Mouse (Mus musculus): ENCODE measurements around the gene Abr.

Gene Abr

DNA sequence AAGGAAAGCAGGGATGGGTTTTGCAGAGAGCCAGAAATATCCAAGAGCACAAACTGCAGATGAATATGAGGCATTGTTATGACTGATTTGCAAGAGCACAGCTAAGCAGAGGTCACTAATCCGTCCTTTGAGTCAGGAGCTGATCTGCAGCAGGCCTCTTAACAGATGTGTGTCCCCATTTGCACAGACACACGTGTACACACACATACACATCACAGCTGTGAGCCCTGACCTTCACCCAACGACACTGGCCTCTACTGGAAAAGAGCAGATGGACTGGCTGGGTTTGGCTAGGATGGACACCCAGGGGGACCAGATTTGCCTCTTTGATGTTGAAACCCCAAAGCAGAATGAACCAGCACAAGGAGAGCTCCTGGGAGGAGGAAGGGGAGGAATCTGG is 52.7 kb downstream of the Abr start:
- DNase-seq (ENCODE audit: low spot score in 2 of 2): no peak

DNA sequence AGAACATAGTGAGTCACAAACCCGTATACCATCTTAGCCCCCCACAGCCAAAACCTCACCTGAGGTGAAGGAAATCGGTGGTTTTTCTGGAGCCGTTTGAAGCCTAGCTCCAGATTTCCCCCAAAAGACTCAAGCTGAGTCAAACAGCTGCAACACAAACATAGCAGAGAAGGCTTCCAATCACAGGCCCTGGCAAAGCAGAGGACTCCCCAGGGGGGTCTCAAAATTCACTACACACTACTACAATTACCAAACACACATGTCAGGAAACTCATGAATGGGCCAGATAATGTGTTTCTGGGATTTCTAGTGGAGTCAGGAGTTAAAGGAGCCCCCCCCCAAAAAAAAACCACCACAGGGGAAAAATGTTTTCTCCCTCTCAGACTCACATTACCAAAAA is 56.0 kb downstream of the Abr start:
- no peak for DNase-seq (ENCODE audit: low spot score in 2 of 2)

DNA sequence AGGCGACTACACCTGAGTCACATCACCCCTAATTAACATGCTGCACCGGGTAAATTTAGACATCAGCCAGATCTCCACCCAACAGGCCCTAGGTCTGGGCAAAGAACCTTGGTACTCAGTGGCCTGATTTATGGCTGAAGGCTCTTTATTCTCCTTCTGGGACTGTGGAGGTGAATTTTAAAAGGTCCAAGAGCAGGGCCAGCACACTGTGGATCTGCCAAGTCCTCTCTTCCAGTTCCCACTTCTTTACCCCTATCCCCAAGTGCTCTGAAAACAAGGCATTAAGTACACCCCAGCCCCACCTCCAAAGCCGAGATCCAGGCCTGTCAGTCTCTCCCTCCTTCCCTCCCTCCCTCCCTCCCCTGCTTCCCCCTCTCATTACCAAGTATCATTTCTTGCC is 59.5 kb downstream of the Abr start:
- DNase-seq (ENCODE audit: low spot score in 2 of 2): no peak

DNA sequence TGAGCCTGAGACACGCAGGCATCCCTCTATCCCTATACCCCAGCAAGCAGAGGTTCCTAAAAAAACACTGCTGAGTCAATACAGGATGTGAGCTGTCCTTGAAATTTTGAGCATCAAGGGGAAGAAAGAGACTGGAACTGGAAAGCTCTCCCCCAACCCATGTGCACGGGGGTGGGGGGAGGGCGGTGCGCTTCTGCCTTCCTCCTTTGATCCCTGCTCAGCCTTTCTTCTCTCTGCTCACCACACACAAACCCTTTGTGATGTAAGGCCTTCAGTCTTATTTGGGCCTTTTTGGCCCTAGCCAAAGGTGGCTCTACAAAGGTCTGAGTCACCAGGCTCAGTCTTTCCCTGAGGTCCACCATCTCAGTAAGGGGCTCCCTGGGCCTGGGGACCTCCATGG is 59.9 kb downstream of the Abr start:
- DNase-seq (ENCODE audit: low spot score in 2 of 2): no peak

DNA sequence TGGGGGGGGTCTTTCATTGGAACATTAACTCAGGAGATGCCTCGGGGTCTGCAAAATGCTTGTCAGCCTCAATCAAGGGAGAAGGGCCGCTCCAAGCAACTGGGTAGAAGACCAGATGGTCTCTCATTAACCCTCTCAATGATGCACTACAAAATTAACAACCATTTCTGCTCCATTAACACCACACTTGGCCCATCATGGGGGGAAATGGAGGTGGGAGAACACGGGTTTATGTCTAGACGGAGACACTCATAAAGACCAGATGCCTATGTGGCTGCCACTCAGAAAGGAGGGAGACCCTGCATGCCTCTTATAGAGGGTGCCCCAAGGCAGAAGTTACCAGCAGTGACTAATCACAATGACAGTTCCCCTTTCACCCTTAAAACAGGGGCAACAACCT is 64.3 kb downstream of the Abr start:
- DNase-seq (ENCODE audit: low spot score in 2 of 2): no peak

DNA sequence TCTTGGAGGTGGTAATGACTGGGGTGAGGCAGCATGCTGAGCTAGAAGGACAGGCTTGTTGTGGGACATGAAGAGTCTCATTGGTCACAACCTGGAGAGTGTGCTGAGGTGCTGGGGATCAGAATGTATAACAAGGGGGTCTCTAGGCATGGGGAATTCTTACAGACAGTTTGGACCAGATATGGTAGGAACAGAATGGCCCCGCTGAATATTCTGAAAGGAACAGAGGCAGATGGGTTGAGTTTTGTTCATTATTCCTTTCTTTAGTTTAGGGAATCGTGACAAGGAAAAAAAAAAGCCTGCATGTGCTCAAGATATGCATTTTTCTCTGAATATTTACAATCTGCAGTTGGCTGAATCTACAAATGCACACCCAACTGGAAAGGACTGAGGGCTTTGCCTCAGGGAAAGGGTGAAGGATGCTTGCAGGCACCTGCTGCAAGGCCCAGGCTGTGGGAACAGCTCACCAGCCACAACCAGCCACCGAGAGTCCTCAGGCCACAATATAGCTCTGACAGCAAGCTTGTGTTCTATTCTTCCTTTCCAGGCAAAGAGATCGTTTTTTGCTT is 73.9 kb downstream of the Abr start:
- no peak for DNase-seq (ENCODE audit: low spot score in 2 of 2)

DNA sequence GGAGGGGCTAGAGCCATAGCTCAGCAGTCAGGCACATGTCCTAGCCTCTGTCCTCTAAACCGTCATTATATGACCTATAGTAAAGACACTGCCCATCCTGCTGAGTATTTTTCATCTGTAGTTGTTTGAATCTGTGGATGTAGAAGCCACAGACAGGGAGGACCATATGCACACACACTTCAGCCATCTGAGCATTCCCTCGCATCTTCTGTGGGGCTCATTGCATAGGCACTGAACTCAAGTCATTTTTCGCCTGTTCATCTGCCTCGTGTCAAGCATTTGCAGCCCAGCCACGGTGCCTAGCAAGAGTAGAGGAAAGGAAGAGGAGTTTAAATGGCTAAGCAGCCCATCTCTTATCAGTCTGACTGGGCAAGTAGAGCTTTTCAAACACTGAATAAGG is 74.7 kb downstream of the Abr start:
- no peak for DNase-seq (ENCODE audit: low spot score in 2 of 2)

DNA sequence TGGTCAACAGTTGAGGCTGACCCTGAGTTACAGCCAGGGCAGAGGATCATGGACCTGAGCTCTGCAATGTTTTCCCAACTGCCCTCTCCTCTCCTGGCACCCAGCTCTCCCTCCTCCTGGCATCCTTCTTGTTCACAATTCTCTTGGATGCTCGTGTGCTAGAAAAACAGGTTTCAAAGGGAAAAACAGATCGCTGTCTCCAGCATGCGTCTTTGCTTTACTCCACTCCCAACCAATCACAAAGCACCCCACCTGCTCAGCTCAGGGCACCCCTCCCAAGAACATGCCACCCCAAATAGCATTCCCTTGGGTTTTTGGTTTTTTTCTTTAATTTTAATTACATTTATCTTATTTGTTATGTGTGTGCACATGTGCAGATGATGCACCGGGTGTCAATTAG is 75.7 kb downstream of the Abr start:
- no peak for DNase-seq (ENCODE audit: low spot score in 2 of 2)

DNA sequence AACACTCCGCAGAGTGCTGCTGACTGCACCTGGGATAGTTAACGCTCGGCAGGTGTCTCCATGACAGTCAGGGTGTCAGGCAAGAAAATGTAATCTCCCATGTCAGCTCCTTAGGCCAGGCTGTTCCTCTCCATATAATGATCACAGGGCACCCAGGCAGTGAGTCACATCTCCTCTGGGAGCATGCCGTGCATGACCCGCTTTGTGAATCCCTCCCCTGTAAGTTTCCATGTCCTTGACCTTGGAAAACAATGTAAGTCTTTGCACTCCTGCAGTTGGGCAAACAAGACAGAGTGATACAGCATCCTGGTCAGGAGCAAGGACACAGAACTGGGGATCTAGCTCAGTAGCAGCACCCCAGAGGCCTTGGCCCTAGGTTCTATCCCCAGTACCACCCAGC is 78.8 kb downstream of the Abr start:
- no peak for DNase-seq (ENCODE audit: low spot score in 2 of 2)

DNA sequence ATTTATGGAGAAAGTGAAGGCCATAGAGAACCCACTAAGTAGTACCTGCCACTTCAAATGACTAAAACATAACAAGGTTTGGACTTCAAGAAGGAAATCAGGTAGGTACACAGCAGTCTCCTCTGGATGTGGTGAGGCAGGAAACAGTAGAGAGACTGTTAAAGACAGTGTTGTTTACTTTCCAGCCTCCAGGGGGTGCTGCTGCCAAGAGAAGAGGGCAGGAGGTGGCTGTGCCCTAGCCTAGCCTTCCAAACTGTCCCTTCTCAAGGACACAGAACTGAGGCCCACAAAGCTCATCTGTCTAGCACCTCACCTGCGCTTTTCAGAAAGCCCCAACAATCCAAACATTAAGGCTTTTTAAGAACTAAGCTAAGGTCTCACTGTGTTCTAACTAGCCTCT is 81.1 kb downstream of the Abr start:
- DNase-seq (ENCODE audit: low spot score in 2 of 2): peak; percentile 31 to 77

DNA sequence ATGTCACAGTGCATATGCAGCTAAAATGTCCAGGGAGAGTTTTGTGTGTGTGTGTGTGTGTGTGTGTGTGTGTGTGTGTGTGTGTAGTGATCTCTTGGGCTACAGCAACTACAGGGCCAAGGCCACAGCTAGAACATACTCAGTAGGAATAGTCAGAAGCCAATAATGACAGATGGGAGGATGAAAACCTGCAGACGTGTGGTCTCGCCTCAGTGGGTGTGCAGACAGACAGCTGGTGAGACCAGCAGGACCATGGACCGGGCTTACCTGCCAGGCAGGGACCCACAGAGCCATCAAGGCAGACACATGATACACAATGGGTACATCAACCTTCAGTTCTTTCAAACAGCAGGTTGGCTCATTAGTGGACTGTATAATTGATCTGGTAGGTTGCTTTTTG is 84.7 kb downstream of the Abr start:
- no peak for DNase-seq (ENCODE audit: low spot score in 2 of 2)

DNA sequence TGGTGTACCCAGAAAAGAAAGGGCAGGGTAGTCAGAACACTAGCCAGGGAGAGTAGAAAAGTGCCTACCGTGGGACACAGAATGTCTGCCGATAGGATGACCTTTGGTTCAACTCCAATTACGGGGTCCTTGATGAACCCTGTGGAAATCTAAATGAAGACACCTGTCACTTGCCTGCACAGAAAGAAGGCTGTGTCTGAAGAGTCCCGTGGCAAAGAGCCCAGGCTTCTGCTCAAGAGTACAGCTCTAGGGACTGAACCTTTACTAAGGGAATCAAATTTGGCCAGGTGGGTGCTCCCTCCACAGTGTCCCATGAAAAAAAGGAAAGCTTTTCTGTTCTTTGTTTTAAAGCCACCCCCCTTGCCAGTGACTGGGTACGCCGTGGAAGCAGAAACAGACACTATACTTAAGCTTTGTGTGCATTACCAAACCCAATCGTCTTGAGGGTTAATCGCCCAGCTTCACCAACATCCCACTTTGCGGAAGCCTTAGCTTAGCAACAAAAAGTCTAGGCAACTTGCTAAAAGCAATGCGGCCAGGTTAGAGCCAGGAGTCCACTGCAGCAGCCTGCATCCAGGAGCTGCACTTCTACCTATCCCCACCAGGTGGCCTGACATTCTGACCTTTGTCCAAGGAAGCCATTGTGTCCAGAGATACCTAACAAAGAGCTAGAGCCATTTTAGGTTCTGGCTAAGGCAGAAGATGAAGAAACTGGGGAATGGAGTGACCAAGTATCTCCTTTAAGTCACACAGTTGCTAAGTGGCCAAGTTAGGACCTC is 85.3 kb downstream of the Abr start:
- no peak for DNase-seq (ENCODE audit: low spot score in 2 of 2)

DNA sequence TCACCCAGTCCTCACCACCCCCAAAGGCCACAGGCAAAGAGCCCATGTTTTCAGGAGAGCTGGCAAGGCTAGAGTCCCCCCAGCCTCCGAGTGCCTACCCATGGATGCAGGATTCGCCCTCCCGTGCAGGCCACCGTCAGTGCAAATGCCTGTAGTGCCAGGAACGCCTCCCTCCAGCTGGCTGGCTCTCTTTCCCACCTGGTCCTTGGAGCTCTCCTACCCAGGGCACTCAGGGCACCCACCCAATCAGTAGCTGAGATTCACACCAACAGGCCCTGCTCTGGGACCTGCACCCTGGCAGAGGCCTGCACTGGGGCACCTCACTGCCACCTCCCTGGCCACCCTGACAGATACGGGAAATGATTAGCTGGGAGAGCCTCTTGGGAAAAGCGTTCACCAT is 90.1 kb downstream of the Abr start:
- no peak for DNase-seq (ENCODE audit: low spot score in 2 of 2)

DNA sequence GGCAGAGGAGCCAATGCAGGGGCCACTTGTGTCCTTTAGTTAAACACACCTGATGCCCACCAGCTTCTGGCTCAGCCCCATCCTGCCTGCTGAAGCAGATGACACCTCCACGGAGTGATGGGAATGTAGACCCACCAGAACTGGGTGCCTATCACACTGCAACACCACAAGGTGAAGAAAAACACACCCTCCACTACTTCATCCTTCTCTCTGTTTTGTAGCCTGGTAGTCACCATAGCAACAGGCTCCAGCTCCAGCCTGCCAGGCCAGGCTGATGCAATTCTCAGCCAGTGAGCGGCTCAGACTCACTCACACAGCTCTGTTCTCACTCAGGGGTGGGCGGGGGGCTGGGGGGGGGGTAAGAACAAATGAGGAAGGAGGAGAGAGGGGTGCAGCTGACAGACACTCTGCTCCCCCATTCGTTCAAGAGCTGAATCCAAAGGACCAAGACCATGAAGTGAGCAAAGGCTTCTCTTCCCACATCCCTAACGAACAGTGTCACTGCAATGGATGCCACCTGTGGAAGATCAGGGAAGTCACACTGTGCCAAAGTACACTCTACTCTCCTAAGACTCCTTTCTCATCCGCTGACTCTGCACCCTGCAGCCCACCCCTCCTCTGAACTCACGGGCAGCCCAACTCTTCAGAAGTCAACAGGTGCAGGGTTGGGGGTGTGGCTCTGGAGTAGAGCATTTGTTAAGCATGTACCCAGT is 91.0 kb downstream of the Abr start:
- DNase-seq (ENCODE audit: low spot score in 2 of 2): no peak

DNA sequence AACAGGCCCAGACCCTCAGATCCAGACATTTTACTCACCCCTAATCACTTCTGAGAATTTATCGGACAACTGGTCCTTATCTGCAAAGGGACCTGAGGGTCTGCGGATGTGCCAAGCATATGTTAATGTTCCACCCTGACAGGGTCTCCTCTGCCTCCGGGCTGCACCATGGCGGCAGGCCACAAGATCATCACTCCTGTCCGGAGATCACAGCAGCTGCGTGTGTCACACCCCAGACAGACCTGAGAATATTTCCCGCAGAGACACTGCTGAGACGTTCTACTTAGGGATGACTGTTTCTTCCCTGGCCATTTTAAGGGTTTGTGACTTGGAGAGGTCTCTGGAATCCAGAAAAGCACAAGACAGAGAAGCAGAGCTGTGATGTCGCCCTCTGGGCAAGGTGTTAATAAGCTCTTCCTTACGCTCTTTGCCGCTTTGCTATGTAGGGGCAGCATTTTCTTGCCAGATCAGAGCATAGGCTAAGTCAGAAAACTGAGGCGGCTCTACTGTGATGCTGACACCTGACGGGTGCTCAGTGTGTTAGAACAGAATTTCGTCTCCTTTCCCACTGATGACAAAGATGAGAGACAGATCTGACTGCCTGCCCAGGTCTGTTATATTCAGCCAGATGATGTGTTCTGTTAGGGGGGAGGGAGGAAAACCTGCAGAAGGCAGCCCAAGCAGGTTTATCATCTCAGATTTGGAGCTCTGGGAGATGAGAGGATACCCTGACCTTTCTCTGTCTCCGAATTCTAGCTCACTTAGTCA is 91.8 kb downstream of the Abr start:
- DNase-seq (ENCODE audit: low spot score in 2 of 2): no peak

DNA sequence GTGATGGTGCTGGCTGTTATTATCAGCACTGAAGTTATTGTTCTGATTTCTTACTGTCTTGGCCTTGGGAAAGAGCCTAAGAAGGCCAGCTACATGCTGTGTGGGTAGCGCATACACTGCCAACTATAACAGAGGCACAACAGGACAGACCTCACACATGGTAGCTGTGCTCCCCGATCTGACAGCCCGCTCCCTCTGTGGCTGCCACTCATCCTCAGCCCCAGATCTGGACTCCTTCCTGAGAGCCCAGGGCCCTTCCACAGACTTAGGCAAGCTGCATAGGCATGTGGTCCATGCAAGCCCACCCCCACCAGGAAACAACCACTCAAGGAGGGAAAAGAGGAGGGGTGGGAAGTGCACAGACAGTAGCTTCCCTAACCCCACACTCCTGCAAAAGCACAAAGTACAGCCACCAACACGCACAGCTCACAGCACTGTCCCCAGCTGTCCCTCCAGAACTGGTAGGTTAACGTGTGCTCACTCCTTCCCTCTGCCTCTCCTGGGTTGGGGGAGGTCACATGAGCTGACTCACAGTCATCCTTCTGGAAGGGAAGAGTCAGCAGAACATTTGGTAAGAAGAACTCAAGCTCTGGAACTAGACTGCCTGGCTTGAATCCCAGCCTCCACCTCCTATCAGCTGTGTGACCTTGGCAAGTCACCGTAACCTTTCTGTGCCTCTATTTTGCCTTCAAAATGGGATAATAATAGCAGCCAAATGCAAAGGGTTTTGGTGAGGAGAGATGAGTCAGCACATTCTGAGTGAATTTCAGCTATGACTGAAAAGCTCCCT is 92.6 kb downstream of the Abr start:
- no peak for DNase-seq (ENCODE audit: low spot score in 2 of 2)

DNA sequence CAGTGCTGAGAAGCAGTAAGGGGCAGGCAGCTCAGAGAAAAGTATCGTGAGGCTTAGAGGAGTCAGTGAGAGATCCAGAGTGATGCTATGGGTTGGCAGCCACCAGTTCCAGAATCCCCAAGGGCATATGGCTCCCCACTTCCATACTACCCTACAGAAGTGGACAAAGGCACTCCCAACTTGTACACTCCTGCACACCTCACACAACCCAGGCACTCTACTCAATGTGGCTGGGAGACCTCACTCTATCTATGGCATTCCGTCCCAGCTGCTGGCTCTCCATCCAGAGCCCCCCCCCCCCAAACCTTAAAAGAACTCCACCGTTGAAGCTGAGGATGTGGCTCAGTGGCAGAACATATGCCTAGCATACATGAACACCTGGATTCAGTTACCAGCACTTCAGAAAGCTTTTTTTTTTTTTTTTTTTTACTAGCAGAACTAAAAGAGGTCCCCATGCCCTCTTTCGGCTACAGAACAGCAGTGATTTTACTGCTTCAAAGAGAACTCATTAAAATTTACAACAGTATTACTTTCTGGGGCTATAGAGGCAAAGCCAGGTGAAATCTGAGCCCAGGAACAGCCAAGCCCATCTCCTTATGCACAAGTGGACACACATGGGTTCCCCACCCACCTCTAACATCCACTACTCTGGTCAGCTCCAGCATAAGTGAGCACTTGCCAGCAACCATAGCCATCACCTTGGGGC is 96.3 kb downstream of the Abr start:
- DNase-seq (ENCODE audit: low spot score in 2 of 2): no peak

DNA sequence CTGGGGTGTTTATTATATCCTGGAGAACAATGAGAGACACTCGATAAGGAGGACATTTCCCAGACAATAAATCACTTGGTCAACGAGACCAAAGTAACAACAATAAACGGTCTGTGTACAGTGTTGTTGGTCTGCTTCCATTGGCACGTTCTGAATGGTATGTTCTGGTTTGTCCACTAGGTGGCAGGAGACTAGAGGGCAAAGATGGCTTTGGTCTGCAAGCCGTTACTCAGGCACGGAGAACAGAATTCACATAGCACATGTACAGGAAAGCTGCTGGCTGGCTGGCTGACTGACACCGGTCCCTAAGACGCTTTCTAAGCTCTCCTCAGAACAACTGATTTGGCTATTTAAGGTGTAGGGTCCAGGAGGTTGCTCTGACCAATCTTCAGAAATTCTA is 97.2 kb downstream of the Abr start:
- DNase-seq (ENCODE audit: low spot score in 2 of 2): peak; percentile 29 to 77

DNA sequence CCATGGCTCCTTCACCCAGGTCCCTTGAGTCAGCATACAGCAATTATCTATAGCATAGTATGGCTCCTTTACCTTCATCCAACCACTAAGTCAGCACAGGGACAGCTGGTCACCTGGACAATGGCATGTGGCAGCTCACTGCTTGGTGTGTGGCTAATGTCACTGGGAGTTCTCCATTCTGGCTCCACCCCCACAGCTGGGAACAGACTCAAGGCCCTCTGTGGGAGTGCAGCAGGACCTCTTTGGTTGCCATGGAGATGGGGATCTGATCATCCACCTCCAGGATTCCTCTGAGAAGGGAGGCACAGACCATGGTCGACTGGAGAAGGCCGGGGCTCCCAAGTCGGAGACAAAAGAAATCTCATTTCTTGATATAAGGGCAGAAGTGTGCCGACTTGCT is 98.8 kb downstream of the Abr start:
- no peak for DNase-seq (ENCODE audit: low spot score in 2 of 2)

DNA sequence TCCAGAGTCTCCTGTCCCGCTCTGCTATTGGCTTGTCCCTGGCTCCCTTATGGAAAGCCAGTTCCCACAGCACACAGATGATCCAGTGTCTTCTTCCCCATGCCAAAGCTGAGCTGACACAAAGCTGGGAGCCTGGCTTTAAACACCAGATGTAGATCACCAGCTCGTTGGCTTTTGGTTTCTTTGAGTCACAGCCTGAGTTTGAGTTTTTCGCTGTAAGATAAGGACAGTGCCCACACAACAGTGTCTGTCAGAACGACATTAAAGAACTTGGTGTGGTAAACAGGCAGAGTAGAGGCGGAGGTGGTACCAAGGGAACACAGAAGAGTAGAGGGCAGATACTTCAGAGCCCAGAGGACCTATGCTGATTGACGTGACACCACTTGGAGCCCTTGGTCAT is 101.2 kb downstream of the Abr start:
- DNase-seq (ENCODE audit: low spot score in 2 of 2): no peak

DNA sequence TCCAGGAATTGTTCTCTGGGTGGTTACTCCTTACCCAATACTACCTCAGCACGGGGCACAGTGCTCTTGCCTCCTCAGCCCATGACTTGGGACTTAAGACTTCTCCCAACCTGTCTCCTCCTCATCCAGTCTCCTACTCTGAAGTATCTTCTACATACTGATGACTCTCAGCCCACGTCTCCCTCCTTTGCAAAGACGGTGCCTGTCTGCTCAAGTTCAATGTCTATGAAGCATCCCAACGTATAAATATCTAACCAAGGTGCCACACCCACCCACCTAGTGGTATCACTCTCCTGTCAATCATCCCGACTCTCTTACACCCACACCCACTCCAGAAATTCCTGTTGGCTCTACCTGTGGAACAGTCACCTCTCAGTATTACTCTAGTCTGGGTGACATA is 103.5 kb downstream of the Abr start:
- DNase-seq (ENCODE audit: low spot score in 2 of 2): no peak

Measured in thymus, postnatal 10 days (tissue).